Mouse (Mus musculus): ENCODE data around the gene Thada. TPM values are rescaled to one million over a fixed set of nuclear protein-coding genes. Genes with fewer than 3 reads are reported as not detected.

The Thada gene
- polyA plus RNA-seq, 1 experiment from 2014 or later, result 6.1 TPM

DNA sequence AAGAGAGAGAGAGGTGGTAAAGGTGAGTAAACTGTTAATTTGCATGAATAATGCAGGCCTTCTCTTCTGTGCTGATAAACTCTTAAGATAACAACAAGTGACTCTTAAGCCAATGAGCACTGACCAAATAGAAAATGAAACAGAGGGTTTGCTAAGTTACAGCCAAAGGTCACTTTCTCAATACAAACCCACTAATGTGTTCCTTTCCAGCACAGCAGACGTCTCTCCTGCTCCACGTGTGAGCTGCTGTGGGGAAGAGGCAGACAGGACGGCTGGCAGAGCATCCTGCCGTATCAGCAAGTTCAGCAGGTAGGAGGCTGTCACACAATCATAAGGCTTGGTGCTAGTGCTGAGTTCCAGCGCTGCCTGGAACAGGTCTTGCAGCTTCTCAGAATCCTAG lies 34.0 kb downstream of the Thada start:
- Histone ChIP-seq H3K27me3 (no peaks in the 10 kb centered on the region), H3K36me3 (peaks cover 79% of the 10 kb centered on the region), H3K27ac (no peak overlapping the region), H3K4me3 (no peak overlapping the region), H3K4me1 (replicated peaks) (no peaks in the 10 kb centered on the region), H3K4me2 (no peak overlapping the region), H3K9ac (no peak overlapping the region), H3K9me3 (no peaks in the 10 kb centered on the region)
- ATAC-seq (ENCODE audit: low FRiP score), result no peak
- 77% methylated on average over 5 of the region's 5 CpGs for WGBS

- Histone ChIP-seq H3K4me1 (replicated peaks) (no peaks in the 10 kb centered on the region), H3K27me3 (no peaks in the 10 kb centered on the region), H3K36me3 (peaks cover 64% of the 10 kb centered on the region), H3K4me3 (no peak overlapping the region), H3K4me2 (no peak overlapping the region), H3K27ac (no peak overlapping the region), H3K9me3 (no peaks in the 10 kb centered on the region), H3K9ac (no peak overlapping the region)
- 92% methylated on average over 1 of the region's 1 CpGs for WGBS
- no peak for ATAC-seq (ENCODE audit: low FRiP score)
These were observed 41.7 kb downstream of the Thada start for GRCm38 (mm10) chr17:84424258-84424657.

DNA sequence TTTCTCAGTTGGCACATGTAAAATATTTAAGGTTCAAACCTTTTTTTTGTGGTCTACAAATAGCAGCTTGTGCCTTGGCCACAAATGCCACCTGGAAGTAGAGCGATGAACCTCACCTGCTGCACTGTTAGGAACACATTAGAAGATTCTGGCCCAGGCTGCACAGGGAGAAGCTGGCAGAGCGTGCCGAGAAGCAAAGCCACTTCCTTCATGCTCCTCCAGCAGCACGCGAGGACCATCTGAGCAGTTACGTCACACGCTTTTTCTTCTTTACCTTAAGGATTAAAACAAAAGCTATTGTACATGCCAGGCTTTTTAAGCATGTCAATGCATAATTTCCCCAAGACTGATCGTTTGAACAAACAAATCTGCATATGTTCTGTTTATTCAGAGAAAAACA lies 43.1 kb downstream of the Thada start:
- no peak overlapping the region for H3K27ac ChIP-seq
- peaks cover 53% of the 10 kb centered on the region for H3K36me3 ChIP-seq
- no peak for ATAC-seq (ENCODE audit: low FRiP score)
- H3K9ac ChIP-seq, result no peak overlapping the region
- WGBS, result 86% methylated on average over 8 of the region's 8 CpGs
- no peaks in the 10 kb centered on the region for H3K27me3 ChIP-seq
- no peak overlapping the region for H3K4me3 ChIP-seq
- no peaks in the 10 kb centered on the region for H3K9me3 ChIP-seq
- H3K4me1 ChIP-seq (replicated peaks), result no peaks in the 10 kb centered on the region
- no peak overlapping the region for H3K4me2 ChIP-seq

GRCm38 (mm10) chr17:84422001-84422785 lies 43.8 kb downstream of the Thada start:
- H3K4me1 ChIP-seq (replicated peaks), result no peaks in the 10 kb centered on the region
- H3K36me3 ChIP-seq, result peaks cover 49% of the 10 kb centered on the region
- H3K27me3 ChIP-seq, result no peaks in the 10 kb centered on the region
- no peak overlapping the region for H3K4me2 ChIP-seq
- H3K27ac ChIP-seq, result no peak overlapping the region
- H3K9ac ChIP-seq, result no peak overlapping the region
- whole genome bisulfite sequencing, result 81% methylated on average over 4 of the region's 4 CpGs
- no peak for ATAC-seq (ENCODE audit: low FRiP score)
- no peaks in the 10 kb centered on the region for H3K9me3 ChIP-seq
- H3K4me3 ChIP-seq, result no peak overlapping the region

GRCm38 (mm10) chr17:84421042-84421441 lies 45.0 kb downstream of the Thada start:
- no peak overlapping the region for H3K9ac ChIP-seq
- no peak overlapping the region for H3K4me3 ChIP-seq
- H3K36me3 ChIP-seq, result peaks cover 42% of the 10 kb centered on the region
- 94% methylated on average over 4 of the region's 4 CpGs for WGBS
- H3K9me3 ChIP-seq, result no peaks in the 10 kb centered on the region
- no peak for ATAC-seq (ENCODE audit: low FRiP score)
- no peaks in the 10 kb centered on the region for H3K4me1 ChIP-seq (replicated peaks)
- no peak overlapping the region for H3K4me2 ChIP-seq
- H3K27ac ChIP-seq, result no peak overlapping the region
- no peaks in the 10 kb centered on the region for H3K27me3 ChIP-seq

DNA sequence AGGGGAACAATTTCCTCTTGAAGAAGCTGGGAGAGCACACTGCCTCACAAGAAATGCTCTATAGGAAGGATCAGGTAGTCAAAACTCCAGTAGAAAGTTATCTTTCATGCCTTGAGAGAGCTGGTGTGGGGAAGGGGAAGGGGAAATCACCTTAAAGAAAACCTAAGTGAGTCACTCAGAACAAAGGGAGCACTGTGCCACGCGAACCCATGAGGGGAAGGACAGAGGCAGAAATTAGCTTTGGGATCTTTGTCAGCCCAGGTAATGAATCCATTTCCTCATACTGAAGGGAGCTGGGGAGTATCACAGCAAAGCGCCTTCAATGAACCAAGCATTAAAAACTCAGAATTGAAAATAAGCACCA lies 45.7 kb downstream of the Thada start:
- peaks cover 37% of the 10 kb centered on the region for H3K36me3 ChIP-seq
- H3K4me3 ChIP-seq, result no peak overlapping the region
- H3K27me3 ChIP-seq, result no peaks in the 10 kb centered on the region
- no peak for ATAC-seq (ENCODE audit: low FRiP score)
- no peaks in the 10 kb centered on the region for H3K4me1 ChIP-seq (replicated peaks)
- H3K4me2 ChIP-seq, result no peak overlapping the region
- WGBS, result 89% methylated on average over 3 of the region's 3 CpGs
- H3K27ac ChIP-seq, result no peak overlapping the region
- no peak overlapping the region for H3K9ac ChIP-seq
- H3K9me3 ChIP-seq, result no peaks in the 10 kb centered on the region

GRCm38 (mm10) chr17:84419326-84420275 lies 46.4 kb downstream of the Thada start:
- 85% methylated on average over 11 of the region's 11 CpGs for WGBS
- H3K27ac ChIP-seq, result no peak overlapping the region

GRCm38 (mm10) chr17:84415936-84416335 lies 50.1 kb downstream of the Thada start:
- H3K9ac ChIP-seq, result no peak overlapping the region
- H3K4me3 ChIP-seq, result no peak overlapping the region
- ATAC-seq (ENCODE audit: low FRiP score), result no peak
- H3K27me3 ChIP-seq, result no peaks in the 10 kb centered on the region
- H3K9me3 ChIP-seq, result no peaks in the 10 kb centered on the region
- no peaks in the 10 kb centered on the region for H3K4me1 ChIP-seq (replicated peaks)
- H3K4me2 ChIP-seq, result no peak overlapping the region
- 88% methylated on average over 3 of the region's 3 CpGs for WGBS
- peaks cover 32% of the 10 kb centered on the region for H3K36me3 ChIP-seq
- no peak overlapping the region for H3K27ac ChIP-seq

More at GRCm38 (mm10) chr17:84419326-84420275, 46.4 kb downstream of the Thada start:
- no peak overlapping the region for H3K9ac ChIP-seq
- H3K4me3 ChIP-seq, result no peak overlapping the region
- H3K27me3 ChIP-seq, result no peaks in the 10 kb centered on the region
- H3K4me2 ChIP-seq, result no peak overlapping the region
- no peaks in the 10 kb centered on the region for H3K4me1 ChIP-seq (replicated peaks)
- H3K36me3 ChIP-seq, result peaks cover 35% of the 10 kb centered on the region
- H3K9me3 ChIP-seq, result no peaks in the 10 kb centered on the region
- ATAC-seq (ENCODE audit: low FRiP score), result no peak

GRCm38 (mm10) chr17:84408731-84409130 lies 57.3 kb downstream of the Thada start:
- Histone ChIP-seq H3K36me3 (peaks cover 14% of the 10 kb centered on the region), H3K27ac (no peak overlapping the region), H3K27me3 (no peaks in the 10 kb centered on the region), H3K4me2 (no peak overlapping the region), H3K9ac (no peak overlapping the region), H3K4me1 (replicated peaks) (no peaks in the 10 kb centered on the region), H3K9me3 (no peaks in the 10 kb centered on the region), H3K4me3 (no peak overlapping the region)
- 83% methylated on average over 1 of the region's 1 CpGs for WGBS
- no peak for ATAC-seq (ENCODE audit: low FRiP score)

DNA sequence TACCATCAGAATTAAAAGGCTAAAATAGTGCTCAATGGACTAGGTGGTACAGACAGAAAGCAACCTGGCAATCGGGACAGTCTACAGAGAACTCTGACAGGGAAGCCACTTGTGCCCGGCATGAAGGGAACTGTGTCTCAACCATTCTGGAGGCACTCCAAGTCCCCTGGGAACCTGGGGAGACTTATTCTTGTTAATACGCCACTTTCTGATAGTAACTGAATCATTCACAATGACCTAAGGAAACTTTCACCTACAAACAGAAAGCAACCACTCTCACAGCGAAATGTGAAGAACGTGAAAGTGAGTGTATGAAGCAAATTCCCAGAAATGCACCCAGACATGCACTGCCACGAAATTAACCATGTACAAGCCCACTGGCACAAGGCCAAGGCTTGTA lies 60.4 kb downstream of the Thada start:
- no peaks in the 10 kb centered on the region for H3K4me1 ChIP-seq (replicated peaks)
- 76% methylated on average over 6 of the region's 6 CpGs for WGBS
- H3K9me3 ChIP-seq, result no peaks in the 10 kb centered on the region
- H3K27ac ChIP-seq, result no peak overlapping the region
- no peak overlapping the region for H3K4me3 ChIP-seq
- peaks cover 5% of the 10 kb centered on the region; the same call in 1 of the 2 replicates for H3K36me3 ChIP-seq
- H3K9ac ChIP-seq, result no peak overlapping the region
- H3K4me2 ChIP-seq, result no peak overlapping the region
- no peaks in the 10 kb centered on the region for H3K27me3 ChIP-seq
- ATAC-seq (ENCODE audit: low FRiP score), result no peak

- no peak overlapping the region for H3K27ac ChIP-seq
- no peaks in the 10 kb centered on the region for H3K4me1 ChIP-seq (replicated peaks)
- H3K4me3 ChIP-seq, result no peak overlapping the region
- 98% methylated on average over 5 of the region's 5 CpGs for WGBS
- H3K9me3 ChIP-seq, result no peaks in the 10 kb centered on the region
- H3K4me2 ChIP-seq, result no peak overlapping the region
- no peak overlapping the region for H3K9ac ChIP-seq
- no peaks in the 10 kb centered on the region for H3K27me3 ChIP-seq
- H3K36me3 ChIP-seq, result peaks cover 8% of the 10 kb centered on the region
- ATAC-seq (ENCODE audit: low FRiP score), result no peak
These were observed 64.2 kb downstream of the Thada start for GRCm38 (mm10) chr17:84401796-84402195.

GRCm38 (mm10) chr17:84399431-84399830 lies 66.6 kb downstream of the Thada start:
- ATAC-seq (ENCODE audit: low FRiP score), result no peak
- WGBS, result 91% methylated on average over 6 of the region's 6 CpGs

More at GRCm38 (mm10) chr17:84399431-84399830, 66.6 kb downstream of the Thada start:
- no peak overlapping the region for H3K27ac ChIP-seq
- no peak overlapping the region for H3K9ac ChIP-seq
- no peak overlapping the region for H3K4me2 ChIP-seq
- no peaks in the 10 kb centered on the region for H3K27me3 ChIP-seq
- no peak overlapping the region for H3K4me3 ChIP-seq
- no peaks in the 10 kb centered on the region for H3K4me1 ChIP-seq (replicated peaks)
- H3K9me3 ChIP-seq, result no peaks in the 10 kb centered on the region
- H3K36me3 ChIP-seq, result peaks cover 17% of the 10 kb centered on the region

Measured in hindbrain, embryonic 13.5 days (tissue).